Mouse (Mus musculus) midbrain, postnatal 0 days (tissue): ENCODE results near the gene Slc35a3. TPM values are rescaled to one million over a fixed set of nuclear protein-coding genes. Genes with fewer than 3 reads are reported as not detected.

Source experiments
- ATAC-seq: fragments of 200-750 bp; cut with Nextera tagmentation; 2 replicates; pipeline ENCODE4 v1.8.0; 2017; ENCODE audit warnings: moderate number of reproducible peaks, mild to moderate bottlenecking, moderate TSS enrichment, moderate library complexity; ENCODE audit not compliant: low FRiP score
- DNase-seq: peaks from one replicate; pipeline ENCODE4 v3.0.0-alpha.2; 2015; ENCODE audit warnings: low spot score
- H3K27ac ChIP-seq: fragments of 300-500 bp; sonication (generic); 2 replicates; pipeline ENCODE4 v1.5.1; 2014; ENCODE audit warnings: low read depth, mild to moderate bottlenecking, low read length, mixed read lengths
- H3K27me3 ChIP-seq: fragments of 300-500 bp; sonication (generic); 2 replicates; pipeline ENCODE4 v1.6.1; 2014; ENCODE audit warnings: low read length, control low read depth, mixed read lengths; ENCODE audit not compliant: insufficient read depth
- H3K36me3 ChIP-seq: fragments of 300-500 bp; sonication (generic); 2 replicates; pipeline ENCODE4 v1.6.1; 2014; ENCODE audit warnings: low read length, control low read depth, mixed read lengths; ENCODE audit not compliant: insufficient read depth
- H3K4me1 ChIP-seq: fragments of 300-500 bp; sonication (generic); 2 replicates; pipeline ENCODE4 v1.6.1; 2014; ENCODE audit warnings: mild to moderate bottlenecking, control low read depth, antibody characterized with exemption, low read length, mixed read lengths; ENCODE audit not compliant: insufficient read depth
- H3K4me2 ChIP-seq: fragments of 300-500 bp; sonication (generic); 2 replicates; pipeline ENCODE4 v1.6.1; 2014; ENCODE audit warnings: low read depth, mild to moderate bottlenecking, low read length, mixed read lengths; ENCODE audit not compliant: poor library complexity, severe bottlenecking
- H3K4me3 ChIP-seq: fragments of 300-500 bp; sonication (generic); 2 replicates; pipeline ENCODE4 v1.5.1; 2014; ENCODE audit warnings: low read depth, mild to moderate bottlenecking, low read length, moderate library complexity
- H3K9ac ChIP-seq: fragments of 300-500 bp; sonication (generic); replicated peaks from 2 replicates; pipeline ENCODE4 v1.6.1; 2014; ENCODE audit warnings: mild to moderate bottlenecking, low read length, moderate library complexity, mixed read lengths; ENCODE audit not compliant: poor library complexity, severe bottlenecking
- H3K9me3 ChIP-seq: fragments of 300-500 bp; sonication (generic); 2 replicates; pipeline ENCODE4 v1.6.1; 2016; ENCODE audit warnings: low read length, control low read depth
- CTCF ChIP-seq: IDR thresholded peaks from 2 replicates; pipeline ENCODE4 v1.5.1; 2016; ENCODE audit warnings: antibody characterized with exemption, mild to moderate bottlenecking
- WGBS: fragments of 180-500 bp; shearing (Covaris S2); extraction: QIAGEN DNeasy Blood & Tissue Kit; methylation state at CpG from one replicate; pipeline ENCODE4 v1.1.7; 2014; 5-methylcytosine and 5-hydroxymethylcytosine counted together
- polyA plus RNA-seq: library from polyadenylated mRNA; unstranded; fragments of >200 nt; fragmentation: Nextera tagmentation; extraction: Ambion mirVana; gene quantifications from 2 replicates; pipeline ENCODE4 v1.2.1, GENCODE M21; 2015
- total RNA-seq: library from RNA; depleted of rRNA; stranded (reverse); fragments of >200 nt; gene quantifications from 2 replicates; pipeline ENCODE4 v1.2.3, GENCODE M21; 2014

Slc35a3 gene
- total and polyA plus RNA-seq, 2 experiments from 2014 or later: 6.2 to 18.9 TPM

GRCm38 (mm10) chr3:116637693-116638476 is 74.7 kb downstream of the Slc35a3 start:
- H3K9ac ChIP-seq: no peak overlapping the region
- H3K9me3 ChIP-seq: no peaks in the 10 kb centered on the region
- no peaks in the 10 kb centered on the region for H3K4me1 ChIP-seq
- no peak for TF ChIP-seq CTCF
- no peak for ATAC-seq
- no peak overlapping the region for H3K4me3 ChIP-seq
- 91% methylated on average over 9 of the region's 9 CpGs for WGBS
- H3K27me3 ChIP-seq: no peaks in the 10 kb centered on the region
- DNase-seq: no peak
- no peak overlapping the region for H3K4me2 ChIP-seq
- H3K27ac ChIP-seq: no peak overlapping the region
- peaks cover 58% of the 10 kb centered on the region for H3K36me3 ChIP-seq

GRCm38 (mm10) chr3:116635799-116636198 is 76.8 kb downstream of the Slc35a3 start:
- H3K27me3 ChIP-seq: no peaks in the 10 kb centered on the region
- DNase-seq: no peak
- H3K27ac ChIP-seq: no peak overlapping the region
- no peak for TF ChIP-seq CTCF
- 63% methylated on average over 5 of the region's 5 CpGs for WGBS
- peaks cover 54% of the 10 kb centered on the region for H3K36me3 ChIP-seq
- H3K4me2 ChIP-seq: no peak overlapping the region
- no peaks in the 10 kb centered on the region for H3K9me3 ChIP-seq
- H3K4me3 ChIP-seq: no peak overlapping the region
- no peaks in the 10 kb centered on the region for H3K4me1 ChIP-seq
- H3K9ac ChIP-seq: no peak overlapping the region
- no peak for ATAC-seq

DNA sequence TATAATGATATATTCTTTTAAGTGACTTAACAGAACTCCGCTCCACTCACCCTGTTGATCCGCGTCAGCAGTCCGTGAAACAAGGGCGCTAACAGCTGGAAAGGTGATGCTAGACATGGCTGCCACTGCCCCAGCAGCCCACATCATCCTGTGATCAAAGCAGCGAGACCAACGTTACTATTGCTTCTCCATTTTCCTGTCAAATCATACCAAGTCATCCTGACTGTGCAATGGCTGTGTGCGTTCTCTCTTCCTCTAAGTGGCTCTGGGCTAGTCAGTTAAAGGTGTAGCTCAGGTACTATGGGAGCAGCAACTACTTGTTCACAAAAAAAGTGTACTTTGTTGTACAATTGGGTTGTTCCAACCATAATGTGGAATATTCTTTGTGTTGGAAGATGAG is 77.8 kb downstream of the Slc35a3 start:
- no peaks in the 10 kb centered on the region for H3K4me1 ChIP-seq
- no peak for DNase-seq
- H3K4me2 ChIP-seq: no peak overlapping the region
- no peaks in the 10 kb centered on the region for H3K27me3 ChIP-seq
- no peak for TF ChIP-seq CTCF
- peaks cover 47% of the 10 kb centered on the region for H3K36me3 ChIP-seq
- 94% methylated on average over 8 of the region's 8 CpGs for WGBS
- no peaks in the 10 kb centered on the region for H3K9me3 ChIP-seq
- H3K4me3 ChIP-seq: no peak overlapping the region
- H3K9ac ChIP-seq: no peak overlapping the region
- no peak for ATAC-seq
- H3K27ac ChIP-seq: no peak overlapping the region

DNA sequence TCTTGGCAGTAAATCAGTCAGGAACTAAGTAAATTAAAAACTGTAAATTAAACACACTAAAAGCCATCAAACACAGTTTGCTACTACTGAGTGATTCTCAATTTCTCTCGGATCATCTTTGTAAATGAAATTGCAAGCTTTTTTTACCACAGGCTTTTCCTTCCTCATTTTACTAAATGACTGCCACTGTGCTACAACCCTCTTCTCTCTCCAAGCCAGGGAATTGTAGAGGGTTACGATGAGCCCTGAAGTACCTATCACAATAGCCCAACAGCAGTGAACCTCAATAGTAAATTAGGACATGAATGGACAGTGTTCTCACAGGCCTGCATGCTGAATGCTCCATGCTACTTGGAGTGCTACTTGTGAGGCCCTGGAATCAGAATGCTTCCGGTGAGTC is 78.5 kb downstream of the Slc35a3 start:
- ATAC-seq (no peak), DNase-seq (no peak)
- Histone ChIP-seq H3K36me3 (peaks cover 40% of the 10 kb centered on the region), H3K9me3 (no peaks in the 10 kb centered on the region), H3K4me1 (no peaks in the 10 kb centered on the region), H3K4me3 (no peak overlapping the region), H3K27ac (no peak overlapping the region), H3K4me2 (no peak overlapping the region), H3K27me3 (no peaks in the 10 kb centered on the region), H3K9ac (no peak overlapping the region)
- no peak for TF ChIP-seq CTCF
- 90% methylated on average over 3 of the region's 3 CpGs for WGBS

DNA sequence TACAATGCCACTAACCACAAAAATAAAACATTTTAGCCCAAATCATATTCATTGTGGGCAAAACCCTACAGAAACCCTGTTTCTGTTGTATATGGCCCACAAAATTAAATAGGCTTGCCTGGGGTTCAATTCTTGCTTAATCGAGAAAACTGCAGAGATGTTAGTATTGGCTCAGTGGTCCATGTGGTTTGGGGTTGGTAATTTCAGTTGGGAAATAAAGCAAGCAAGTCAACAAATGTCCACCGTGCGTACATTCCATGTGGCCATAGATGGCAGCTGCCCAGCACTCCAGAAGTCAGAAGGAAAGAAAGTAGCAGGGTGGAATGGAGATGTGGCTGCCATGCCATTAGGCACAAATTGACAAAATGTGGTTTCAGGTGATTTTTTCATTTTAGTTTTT is 79.7 kb downstream of the Slc35a3 start:
- ATAC-seq (no peak), DNase-seq (no peak)
- WGBS: 95% methylated on average over 3 of the region's 3 CpGs
- no peak overlapping the region for H3K27ac ChIP-seq
- H3K4me3 ChIP-seq: no peak overlapping the region
- peaks cover 32% of the 10 kb centered on the region for H3K36me3 ChIP-seq
- no peak overlapping the region for H3K4me2 ChIP-seq
- no peak overlapping the region for H3K9ac ChIP-seq
- no peaks in the 10 kb centered on the region for H3K27me3 ChIP-seq
- H3K4me1 ChIP-seq: no peaks in the 10 kb centered on the region
- no peaks in the 10 kb centered on the region for H3K9me3 ChIP-seq
- no peak for TF ChIP-seq CTCF

GRCm38 (mm10) chr3:116631459-116631858 is 81.2 kb downstream of the Slc35a3 start:
- Histone ChIP-seq H3K4me2 (no peak overlapping the region), H3K9me3 (no peaks in the 10 kb centered on the region), H3K36me3 (peaks cover 32% of the 10 kb centered on the region), H3K27ac (no peak overlapping the region), H3K9ac (no peak overlapping the region), H3K4me1 (no peaks in the 10 kb centered on the region), H3K27me3 (no peaks in the 10 kb centered on the region), H3K4me3 (no peak overlapping the region)
- DNase-seq (no peak), ATAC-seq (no peak)
- WGBS: 34% methylated on average over 1 of the region's 1 CpGs
- TF ChIP-seq CTCF: no peak
